Mouse (Mus musculus): ENCODE results near the gene Fbxo34. TPM values are rescaled to one million over a fixed set of nuclear protein-coding genes. Genes with fewer than 3 reads are reported as not detected.
A peak's percentile ranks its signal among the peaks of the same experiment; 100 is the strongest.

Fbxo34 gene
- total and polyA plus RNA-seq, 3 experiments = 14.8 to 29.5 TPM; not detected in 1

- TF ChIP-seq EP300 (IDR thresholded peaks at IDR 0.05; ENCODE audit: low read depth in 1 of 2, low read length in 2 of 2) (no peak), ZNF384 (IDR thresholded peaks at IDR 0.05; ENCODE audit: low read depth, low read length) (peak; percentile 42; the same call in 1 of the 2 replicates)
Observed at GRCm38 (mm10) chr14:47553380-47553779, 103.2 kb downstream of the Fbxo34 start (continued).

DNA sequence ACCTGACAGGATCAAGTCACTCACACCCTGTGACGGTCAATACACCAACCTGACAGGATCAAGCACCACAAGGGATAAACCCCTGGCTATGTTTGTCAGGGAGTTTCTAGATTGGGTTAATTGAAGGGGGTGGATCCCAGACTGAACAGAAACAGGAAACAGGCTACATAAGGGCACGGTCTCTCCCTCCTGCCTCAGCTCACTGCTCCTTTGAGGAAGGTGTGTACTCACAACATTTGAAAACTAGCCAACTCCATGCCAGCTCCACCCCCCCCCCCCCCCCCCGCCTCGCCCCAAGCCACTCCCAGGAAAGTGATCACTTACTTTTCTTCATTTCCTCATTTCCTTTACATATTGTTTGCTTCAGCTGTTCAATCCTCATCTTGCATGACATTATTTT lies 104.0 kb downstream of the Fbxo34 start:
- TF ChIP-seq TCF12 (IDR thresholded peaks at IDR 0.05; ENCODE audit: low read depth, low read length) = no peak
- no peak for TF ChIP-seq TAL1 (IDR thresholded peaks at IDR 0.05; ENCODE audit: low read length)
- TF ChIP-seq MXI1 (IDR thresholded peaks at IDR 0.05; ENCODE audit: low read depth, low read length) = no peak
- TF ChIP-seq KAT2A (conservative IDR thresholded peaks at IDR 0.05; ENCODE audit: low read depth, low read length) = no peak
- no peak for TF ChIP-seq POLR2A (IDR thresholded peaks at IDR 0.05; ENCODE audit: control insufficient read depth in 1 of 2, insufficient read depth in 1 of 2, low read depth in 1 of 2, low read length in 2 of 2, poor library complexity in 1 of 2)
- no peak for TF ChIP-seq ZMIZ1 (IDR thresholded peaks at IDR 0.05; ENCODE audit: low read depth, low read length)
- TF ChIP-seq NELFE (IDR thresholded peaks at IDR 0.05; ENCODE audit: low read depth, low read length) = no peak
- TF ChIP-seq CTCF (IDR thresholded peaks at IDR 0.05 in 2 of 3, conservative IDR thresholded peaks at IDR 0.05 in 1 of 3; ENCODE audit: control insufficient read depth in 1 of 3, insufficient read depth in 1 of 3, low read depth in 2 of 3, low read length in 3 of 3, poor library complexity in 1 of 3, severe bottlenecking in 1 of 3) = no peak
- TF ChIP-seq ZC3H11A (IDR thresholded peaks at IDR 0.05; ENCODE audit: low read depth, low read length) = no peak
- TF ChIP-seq MAX (IDR thresholded peaks at IDR 0.05; ENCODE audit: low read length) = no peak
- no peak for TF ChIP-seq MYC (IDR thresholded peaks at IDR 0.05; ENCODE audit: low read depth, low read length)
- no peak for TF ChIP-seq SMC3 (IDR thresholded peaks at IDR 0.05; ENCODE audit: low read depth, low read length)
- TF ChIP-seq USF1 (IDR thresholded peaks at IDR 0.05; ENCODE audit: low read depth, low read length) = no peak
- no peak for TF ChIP-seq CHD1 (IDR thresholded peaks at IDR 0.05; ENCODE audit: low read depth, low read length)
- no peak for TF ChIP-seq ZNF384 (IDR thresholded peaks at IDR 0.05; ENCODE audit: low read depth, low read length)
- TF ChIP-seq MYB (IDR thresholded peaks at IDR 0.05; ENCODE audit: low read depth, low read length) = no peak
- no peak for TF ChIP-seq POLR2AphosphoS2 (IDR thresholded peaks at IDR 0.05; ENCODE audit: low read length)
- no peak for TF ChIP-seq ELF1 (IDR thresholded peaks at IDR 0.05; ENCODE audit: low read depth, low read length)
- TF ChIP-seq MAFK (IDR thresholded peaks at IDR 0.05; ENCODE audit: borderline replicate concordance, low read depth, low read length) = no peak
- no peak for TF ChIP-seq RCOR1 (IDR thresholded peaks at IDR 0.05; ENCODE audit: low read depth, low read length)

More for the DNA sequence above, 104.0 kb downstream of the Fbxo34 start:
- no peaks in the 10 kb centered on the region for H3K79me2 ChIP-seq (ENCODE audit: control insufficient read depth, insufficient read depth, low read length, poor library complexity)
- no peaks in the 10 kb centered on the region for H3K27me3 ChIP-seq (ENCODE audit: control insufficient read depth in 1 of 2, insufficient read depth in 2 of 2, low read length in 2 of 2)
- H3K9ac ChIP-seq (ENCODE audit: control insufficient read depth, low read depth, low read length, poor library complexity, severe bottlenecking) = no peak overlapping the region
- DNase-seq (ENCODE audit: low read depth, low spot score) = no peak
- no peaks in the 10 kb centered on the region for H3K9me3 ChIP-seq (replicated peaks; ENCODE audit: insufficient read depth, low read length)
- H3K4me1 ChIP-seq (ENCODE audit: control insufficient read depth in 1 of 2, insufficient read depth in 2 of 2, low read length in 2 of 2) = no peaks in the 10 kb centered on the region; a peak in 1 of 4 replicates
- H3K36me3 ChIP-seq (ENCODE audit: control insufficient read depth in 1 of 2, insufficient read depth in 2 of 2, low read length in 2 of 2) = no peaks in the 10 kb centered on the region; a peak in 2 of 4 replicates
- H3K4me3 ChIP-seq (ENCODE audit: control insufficient read depth in 1 of 2, insufficient read depth in 1 of 2, low read depth in 2 of 2, low read length in 2 of 2) = no peak overlapping the region
- no peak overlapping the region for H3K27ac ChIP-seq (ENCODE audit: control insufficient read depth, low read depth, low read length)

Measured in MEL (cell line).